ENCODE assay signal across 8 mouse cellular contexts in the genomic region with DNA sequence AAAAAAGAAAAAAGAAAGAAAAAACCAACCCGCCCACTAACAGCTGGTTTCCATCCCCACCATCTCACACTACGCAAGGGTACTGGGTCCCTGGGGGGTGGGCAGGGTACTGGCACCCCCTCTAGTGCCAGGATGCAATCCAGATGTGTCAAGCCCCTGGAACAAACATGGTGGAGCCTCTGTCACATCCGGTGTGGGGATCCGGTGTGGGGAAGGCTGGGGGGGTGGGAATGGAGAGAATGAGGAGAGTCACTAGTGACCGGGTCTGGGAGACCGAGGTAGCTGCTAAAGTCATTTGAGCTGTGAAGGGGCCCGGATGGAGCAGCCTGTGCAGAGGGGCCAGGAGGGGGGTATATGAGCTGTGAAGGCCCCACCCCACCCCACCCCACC. TPM values are rescaled to one million over a fixed set of nuclear protein-coding genes. Genes with fewer than 3 reads are reported as not detected.
DNase-seq lines count a peak whose midpoint lies in the region; ATAC-seq lines count a peak whose summit lies in the region.

No protein-coding gene starts in this region.

- peak overlapping the region; percentile 87 for H3K27ac ChIP-seq in limb, embryonic 10.5 days

- ATAC-seq in monocyte, adult 5-6 weeks (replicated peaks; ENCODE audit: insufficient number of reproducible peaks, low FRiP score, low TSS enrichment, poor library complexity, severe bottlenecking), result no peak

- peaks cover 49% of the 10 kb centered on the region for H3K36me3 ChIP-seq in limb, embryonic 10.5 days

- no peaks in the 10 kb centered on the region for H3K9me3 ChIP-seq in limb, embryonic 10.5 days (replicated peaks)

- 62% methylated on average over 7 of the region's 7 CpGs for WGBS in limb, embryonic 10.5 days

- DNase-seq in urinary bladder, postnatal 25 days (ENCODE audit: low spot score), result peak; percentile 13
- DNase-seq in urinary bladder, postnatal 36 days (ENCODE audit: low spot score in 2 of 2), result no peak
- peak; percentile 59 to 69 for DNase-seq in heart, adult 9 months (ENCODE audit: low spot score in 2 of 2)
- peak; percentile 54 for DNase-seq in limb, embryonic 10.5 days (ENCODE audit: low spot score)
- DNase-seq in testis, postnatal 10 days (ENCODE audit: low spot score), result no peak
- no peak for DNase-seq in layer of hippocampus, postnatal 36 days
- no peak for DNase-seq in cerebellum, adult 18-20 months

- peaks cover 56% of the 10 kb centered on the region for H3K4me1 ChIP-seq in limb, embryonic 10.5 days

- no peaks in the 10 kb centered on the region for H3K27me3 ChIP-seq in limb, embryonic 10.5 days (ENCODE audit: low read depth, poor library complexity, severe bottlenecking)

- peak overlapping the region; percentile 38 for H3K4me3 ChIP-seq in limb, embryonic 10.5 days

RNA-seq across cellular contexts. Expression of a gene that starts 4.8 kb away (rescaled TPM):
- polyA plus RNA-seq in limb, embryonic 10.5 days (2016; fragmentation: Nextera tagmentation; extraction: Ambion mirVana), result 47.6 and 53.7 TPM in 2 replicates
- 1 to 10 TPM; 1.2 to 2.8 TPM for total RNA-seq in layer of hippocampus, postnatal 36 days (2021)
- total RNA-seq in monocyte, adult 5-6 weeks (2017), result 1.6 to 4.4 TPM (median 3.5 TPM) in 3 replicates

RNA-seq across cellular contexts. Expression of a gene that starts 12.1 kb away (rescaled TPM):
- 173 and 178 TPM in 2 replicates for polyA plus RNA-seq in limb, embryonic 10.5 days (2016; fragmentation: Nextera tagmentation; extraction: Ambion mirVana)
- 10 to 100 TPM; 34.0 to 35.1 TPM for total RNA-seq in layer of hippocampus, postnatal 36 days (2021)
- 44.6 to 108 TPM (median 56.9 TPM) in 3 replicates for total RNA-seq in monocyte, adult 5-6 weeks (2017)

RNA-seq across cellular contexts. Expression of a gene that starts 30.8 kb away (rescaled TPM):
- 177 and 190 TPM in 2 replicates for polyA plus RNA-seq in limb, embryonic 10.5 days (2016; fragmentation: Nextera tagmentation; extraction: Ambion mirVana)
- total RNA-seq in layer of hippocampus, postnatal 36 days (2021), result 10 to 100 TPM; 61.1 to 65.8 TPM
- total RNA-seq in monocyte, adult 5-6 weeks (2017), result 21.9 to 41.1 TPM (median 25.6 TPM) in 3 replicates

RNA-seq across cellular contexts. Expression of a gene that starts 44.0 kb away (rescaled TPM):
- polyA plus RNA-seq in limb, embryonic 10.5 days (2016; fragmentation: Nextera tagmentation; extraction: Ambion mirVana), result 6.2 and 7.6 TPM in 2 replicates
- 1 to 10 TPM; 1.9 to 3.6 TPM for total RNA-seq in layer of hippocampus, postnatal 36 days (2021)
- 55.1 to 94.2 TPM (median 67.6 TPM) in 3 replicates for total RNA-seq in monocyte, adult 5-6 weeks (2017)

RNA-seq across cellular contexts. Expression of a gene that starts 57.4 kb away (rescaled TPM):
- polyA plus RNA-seq in limb, embryonic 10.5 days (2016; fragmentation: Nextera tagmentation; extraction: Ambion mirVana), result 5.1 and 5.4 TPM in 2 replicates
- total RNA-seq in layer of hippocampus, postnatal 36 days (2021), result 1 to 10 TPM in 1 of 2 experiments, under 1 TPM in 1; 0.63 to 1.2 TPM
- 1.6 to 3.0 TPM in 2 of 3 replicates, not detected in the other for total RNA-seq in monocyte, adult 5-6 weeks (2017)

Comparison
In these comparisons a context has a peak if more than half of its experiments do, and no peak if none do; other contexts are left out.
1. DNase-seq: peak in urinary bladder, postnatal 25 days (single experiment), heart, adult 9 months (2 of 2) and limb, embryonic 10.5 days (single experiment); none in urinary bladder, postnatal 36 days (0 of 2), testis, postnatal 10 days (single experiment), layer of hippocampus, postnatal 36 days (0 of 2) and cerebellum, adult 18-20 months (0 of 2).